Mouse (Mus musculus) ES-Bruce4 (cell line): ENCODE measurements around the gene Fxn.

ENCODE experiments used
- CTCF ChIP-seq: IDR thresholded peaks from one replicate; pipeline ENCODE4 v1.8.1; 2011; ENCODE audit warnings: low read depth, low read length
- EP300 ChIP-seq: IDR thresholded peaks from 2 replicates; pipeline ENCODE4 v1.6.1; 2011; ENCODE audit warnings: low read depth, low read length; ENCODE audit not compliant: insufficient read depth
- POLR2A ChIP-seq: IDR thresholded peaks from one replicate; pipeline ENCODE4 v1.8.1; 2011; ENCODE audit warnings: low read length; ENCODE audit not compliant: insufficient read depth

- TF ChIP-seq POLR2A (no peak), EP300 (no peak), CTCF (peak; percentile 72)
Observed at GRCm38 (mm10) chr19:24284187-24284586, 3.8 kb upstream of the Fxn start.
